Mouse (Mus musculus) stomach, embryonic 15.5 days (tissue): ENCODE results near the gene 9930104L06Rik. TPM values are rescaled to one million over a fixed set of nuclear protein-coding genes. Genes with fewer than 3 reads are reported as not detected.
"Not testable (repeated sequence)": the region's sequence is repeated elsewhere in the genome, so short reads cannot be mapped to it uniquely, and the experiment has no call there.

Experiments
- ATAC-seq: fragments of 200-750 bp; cut with Nextera tagmentation; 2 replicates; pipeline ENCODE4 v1.8.0; 2017; ENCODE audit warnings: low read depth, moderate number of reproducible peaks, moderate TSS enrichment; ENCODE audit not compliant: insufficient read depth, low FRiP score
- H3K27ac ChIP-seq: fragments of 300-500 bp; sonication (generic); 2 replicates; pipeline ENCODE4 v1.5.1; 2015; ENCODE audit warnings: mild to moderate bottlenecking, inconsistent platforms
- H3K27me3 ChIP-seq: fragments of 300-500 bp; sonication (generic); replicated peaks from 2 replicates; pipeline ENCODE4 v1.6.1; 2015; ENCODE audit warnings: inconsistent platforms
- H3K36me3 ChIP-seq: fragments of 300-500 bp; sonication (generic); 2 replicates; pipeline ENCODE4 v1.6.1; 2015; ENCODE audit warnings: inconsistent platforms
- H3K4me1 ChIP-seq: fragments of 300-500 bp; sonication (generic); 2 replicates; pipeline ENCODE4 v1.6.1; 2015; ENCODE audit warnings: inconsistent platforms
- H3K4me2 ChIP-seq: fragments of 300-500 bp; sonication (generic); 2 replicates; pipeline ENCODE4 v1.6.1; 2015; ENCODE audit warnings: mild to moderate bottlenecking, inconsistent platforms
- H3K4me3 ChIP-seq: fragments of 300-500 bp; sonication (generic); replicated peaks from 2 replicates; pipeline ENCODE4 v1.5.1; 2015; ENCODE audit warnings: inconsistent platforms
- H3K9ac ChIP-seq: fragments of 300-500 bp; sonication (generic); 2 replicates; pipeline ENCODE4 v1.6.1; 2015; ENCODE audit warnings: inconsistent platforms
- H3K9me3 ChIP-seq: fragments of 300-500 bp; sonication (generic); 2 replicates; pipeline ENCODE4 v1.6.1; 2016; ENCODE audit warnings: inconsistent platforms
- WGBS: fragments of 180-500 bp; shearing (Covaris S2); methylation state at CpG from one replicate; pipeline ENCODE4 v1.1.7; 2015; 5-methylcytosine and 5-hydroxymethylcytosine counted together
- polyA plus RNA-seq: library from polyadenylated mRNA; unstranded; fragments of >200 nt; fragmentation: Nextera tagmentation; extraction: Ambion mirVana; gene quantifications from 2 replicates; pipeline ENCODE4 v1.2.1, GENCODE M21; 2015

The 9930104L06Rik gene
- polyA plus RNA-seq, 1 experiment from 2014 or later: 11.3 TPM

DNA sequence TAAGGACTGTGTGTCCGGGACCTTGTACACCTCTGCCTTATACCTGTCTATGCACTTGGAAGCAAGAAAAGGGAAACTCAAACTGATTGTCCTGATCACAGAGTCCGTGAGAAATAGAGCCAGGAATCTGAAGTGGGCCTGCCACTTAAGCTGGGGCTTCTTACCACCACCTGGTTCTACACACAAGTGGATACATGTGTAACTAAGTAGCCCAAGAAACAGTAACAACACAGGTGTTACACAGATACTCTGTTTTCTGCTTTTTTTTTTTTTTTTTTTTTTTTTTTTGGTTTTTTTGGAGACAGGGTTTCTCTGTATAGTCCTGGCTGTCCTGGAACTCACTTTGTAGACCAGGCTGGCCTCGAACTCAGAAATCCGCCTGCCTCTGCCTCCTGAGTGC lies 2.4 kb downstream of the 9930104L06Rik start, which contains the start of gene Cdca8:
Gene Cdca8, minus strand, starts transcription at position 101 of the 400 bp plus-strand sequence.
- H3K27ac ChIP-seq, ATAC-seq, H3K9me3 ChIP-seq, H3K4me2 ChIP-seq, H3K27me3 ChIP-seq, H3K4me3 ChIP-seq, H3K9ac ChIP-seq: not testable (repeated sequence)
- WGBS: 93% methylated on average over 4 of the region's 4 CpGs
- H3K36me3 ChIP-seq: 0 out of 2 replicates have a peak, but pooled peaks cover 12% of the 10 kb centered on the region
- peaks cover 16% of the 10 kb centered on the region for H3K4me1 ChIP-seq

DNA sequence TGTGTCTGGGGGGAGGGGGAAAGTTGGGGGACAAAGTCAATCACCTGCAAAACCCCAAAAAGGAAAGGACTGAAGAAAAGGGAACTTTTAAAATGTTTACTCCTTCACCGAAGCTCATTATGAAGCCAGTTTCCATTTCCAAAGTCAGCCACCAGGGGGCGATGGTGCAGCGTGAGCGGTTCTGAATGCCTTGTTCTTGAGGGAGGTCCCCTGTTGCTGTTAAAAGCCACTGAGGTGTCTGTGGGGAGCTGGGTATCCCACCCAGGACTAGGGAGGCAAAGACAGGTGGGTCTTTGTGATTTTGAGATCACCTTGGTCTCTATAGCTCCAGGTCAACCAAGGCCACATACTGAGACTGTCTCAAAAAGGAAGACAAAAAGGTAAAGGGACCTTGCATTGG lies 6.2 kb downstream of the 9930104L06Rik start:
- H3K4me1 ChIP-seq: no peaks in the 10 kb centered on the region
- no peak overlapping the region for H3K9ac ChIP-seq
- no peaks in the 10 kb centered on the region for H3K27me3 ChIP-seq
- no peak overlapping the region for H3K27ac ChIP-seq
- H3K9me3 ChIP-seq: no peaks in the 10 kb centered on the region
- 8% methylated on average over 4 of the region's 4 CpGs for WGBS
- ATAC-seq: peak; percentile 25; the same call in 1 of the 2 replicates
- no peak overlapping the region for H3K4me2 ChIP-seq
- H3K4me3 ChIP-seq: no peak overlapping the region
- H3K36me3 ChIP-seq: 0 out of 2 replicates have a peak, but pooled peaks cover 12% of the 10 kb centered on the region

DNA sequence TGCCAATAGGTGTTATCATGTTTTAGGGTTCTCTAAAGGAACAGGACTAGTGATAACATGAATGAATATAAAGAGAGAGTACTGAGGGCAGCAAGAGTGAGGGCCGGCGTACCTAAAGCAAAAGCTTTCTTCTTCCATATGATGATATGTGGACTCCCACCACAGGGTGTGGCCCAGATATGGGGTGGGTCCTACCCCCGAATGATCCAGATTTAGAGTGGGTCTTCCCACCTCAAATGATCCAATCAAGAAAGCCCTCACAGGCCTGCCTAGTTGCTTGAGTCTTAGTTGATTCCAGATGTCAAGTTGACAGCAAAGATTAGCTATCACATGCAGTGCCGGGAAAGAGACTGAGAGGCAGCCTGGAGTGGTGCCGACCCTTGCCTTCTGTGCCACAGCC lies 6.9 kb downstream of the 9930104L06Rik start:
- WGBS: 93% methylated on average over 5 of the region's 5 CpGs

DNA sequence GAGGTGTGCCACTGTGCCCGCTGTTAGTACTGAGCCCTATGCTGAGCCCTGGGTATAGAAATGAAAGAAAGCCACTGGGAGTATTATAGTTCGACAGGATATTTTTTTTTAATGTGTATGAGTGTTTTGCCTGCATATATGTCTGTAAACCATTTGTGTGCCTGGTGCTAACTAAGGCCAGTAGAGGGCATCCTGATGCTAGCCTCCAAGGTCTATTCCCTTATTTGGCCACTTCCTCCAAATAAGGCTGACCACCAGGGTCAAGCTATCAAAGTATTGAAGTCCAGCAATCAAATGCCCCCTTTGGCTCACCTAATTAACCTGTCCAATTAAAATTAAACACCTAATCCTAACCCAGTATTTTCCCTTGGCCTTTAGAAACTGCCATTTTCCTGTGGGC lies 8.1 kb downstream of the 9930104L06Rik start:
- Histone ChIP-seq H3K9ac (no peak overlapping the region), H3K4me1 (no peaks in the 10 kb centered on the region), H3K9me3 (no peaks in the 10 kb centered on the region), H3K27me3 (no peaks in the 10 kb centered on the region), H3K36me3 (0 out of 2 replicates have a peak, but pooled peaks cover 6% of the 10 kb centered on the region), H3K4me2 (no peak overlapping the region), H3K27ac (no peak overlapping the region), H3K4me3 (no peak overlapping the region)
- ATAC-seq: no peak
- 64% methylated on average over 2 of the region's 2 CpGs for WGBS

More for the DNA sequence above, 6.9 kb downstream of the 9930104L06Rik start:
- no peaks in the 10 kb centered on the region for H3K4me1 ChIP-seq
- H3K36me3 ChIP-seq: 0 out of 2 replicates have a peak, but pooled peaks cover 7% of the 10 kb centered on the region
- H3K27me3 ChIP-seq: no peaks in the 10 kb centered on the region
- no peak overlapping the region for H3K9ac ChIP-seq
- H3K4me3 ChIP-seq: no peak overlapping the region
- no peak for ATAC-seq
- H3K27ac ChIP-seq: no peak overlapping the region
- H3K9me3 ChIP-seq: no peaks in the 10 kb centered on the region
- H3K4me2 ChIP-seq: no peak overlapping the region

DNA sequence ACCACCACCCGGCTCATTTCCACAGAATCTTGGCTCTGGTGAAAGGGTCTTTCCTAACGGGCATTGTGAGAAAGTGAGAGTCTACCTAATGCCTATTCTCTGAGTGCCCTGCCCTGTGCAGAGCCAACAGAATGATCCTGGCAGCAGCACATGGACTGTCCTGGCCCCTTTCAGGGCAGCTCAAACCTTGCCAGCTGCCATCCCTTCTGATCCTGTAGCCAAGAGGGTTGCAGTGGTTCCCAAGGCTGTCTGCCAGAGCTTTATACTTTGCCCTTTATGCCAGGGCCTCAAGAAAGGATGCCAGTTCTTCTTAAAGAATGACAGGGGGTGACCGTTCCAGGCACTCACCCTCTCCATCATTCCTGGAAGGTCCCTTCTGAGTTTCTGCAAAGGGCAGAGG lies 12.6 kb downstream of the 9930104L06Rik start:
- no peak overlapping the region for H3K4me2 ChIP-seq
- no peak overlapping the region for H3K9ac ChIP-seq
- 81% methylated on average over 3 of the region's 3 CpGs for WGBS
- no peak overlapping the region for H3K27ac ChIP-seq
- H3K27me3 ChIP-seq: no peaks in the 10 kb centered on the region
- no peaks in the 10 kb centered on the region for H3K36me3 ChIP-seq
- no peak overlapping the region for H3K4me3 ChIP-seq
- no peak for ATAC-seq
- H3K4me1 ChIP-seq: peaks cover 4% of the 10 kb centered on the region; the same call in 1 of the 2 replicates
- no peaks in the 10 kb centered on the region for H3K9me3 ChIP-seq

DNA sequence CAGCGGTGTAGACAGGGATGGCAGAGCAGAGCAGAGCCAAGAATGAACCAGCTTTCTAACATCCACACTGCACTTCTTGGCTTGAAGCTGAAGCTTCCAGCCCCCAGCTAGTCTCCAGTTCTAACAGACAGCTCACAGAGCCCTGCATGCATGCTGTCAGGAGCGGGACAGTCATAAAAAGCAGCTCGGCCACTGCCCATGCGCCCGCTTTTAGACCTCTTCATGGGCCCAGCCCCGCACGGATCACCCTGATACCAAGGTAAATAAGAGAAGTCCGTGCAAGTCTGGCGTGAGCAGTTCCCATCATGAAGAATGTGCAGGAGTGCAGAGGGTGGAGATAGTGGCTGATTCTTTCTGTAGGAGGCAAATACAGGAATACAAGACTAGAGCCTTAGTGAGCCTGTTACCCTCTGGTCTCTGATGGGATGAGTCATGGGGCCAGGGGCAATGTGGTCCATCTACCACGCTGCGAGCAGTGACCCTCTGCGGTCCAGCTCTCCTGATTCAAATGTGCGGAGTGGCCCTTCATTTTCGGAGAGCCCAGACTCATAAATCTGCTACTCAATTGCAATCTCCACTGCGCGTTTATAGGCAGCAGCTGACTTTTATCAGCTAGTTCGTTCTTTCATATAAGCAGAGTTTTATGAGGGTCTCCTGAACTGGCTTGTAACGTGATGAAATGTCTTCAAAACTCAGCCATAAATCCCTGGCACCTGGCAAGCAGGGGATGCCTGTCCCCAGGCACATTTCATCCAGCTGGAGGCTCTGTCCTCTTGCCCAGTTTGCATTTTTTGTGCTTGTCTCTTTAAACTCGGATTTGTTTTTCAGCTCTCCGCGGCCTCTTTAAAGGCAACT lies 13.6 kb downstream of the 9930104L06Rik start:
- Histone ChIP-seq H3K4me2 (no peak overlapping the region), H3K9ac (no peak overlapping the region), H3K36me3 (no peaks in the 10 kb centered on the region), H3K9me3 (no peaks in the 10 kb centered on the region), H3K27ac (0 out of 2 replicates have a peak overlapping the region, but pooled peaks have one; percentile 35), H3K27me3 (no peaks in the 10 kb centered on the region), H3K4me1 (peaks cover 4% of the 10 kb centered on the region; the same call in 1 of the 2 replicates), H3K4me3 (no peak overlapping the region)
- 52% methylated on average over 21 of the region's 21 CpGs for WGBS
- ATAC-seq: no peak

DNA sequence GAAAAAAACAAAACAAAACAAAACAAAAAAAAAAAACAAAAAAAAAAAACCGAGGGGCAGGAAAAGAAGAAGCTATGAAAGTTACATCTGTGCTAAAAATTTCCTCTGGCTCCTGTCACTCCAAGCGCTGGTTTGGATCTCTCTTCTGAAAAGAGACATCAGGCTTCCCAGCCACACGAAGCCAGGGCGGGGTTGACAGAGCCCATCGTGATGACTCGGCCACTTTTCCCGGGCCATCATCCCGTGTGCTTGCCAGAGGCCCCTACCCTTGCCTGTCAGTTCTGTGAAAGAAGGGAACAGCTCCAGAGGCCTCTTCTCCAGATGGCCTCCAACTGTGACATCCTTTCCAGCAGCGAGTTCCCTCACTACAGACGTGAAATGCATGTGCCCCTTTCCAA lies 14.2 kb downstream of the 9930104L06Rik start:
- H3K4me2 ChIP-seq: no peak overlapping the region
- WGBS: 35% methylated on average over 10 of the region's 10 CpGs
- H3K27me3 ChIP-seq: no peaks in the 10 kb centered on the region
- no peaks in the 10 kb centered on the region for H3K9me3 ChIP-seq
- peaks cover 4% of the 10 kb centered on the region; the same call in 1 of the 2 replicates for H3K4me1 ChIP-seq
- no peak overlapping the region; the same call in 1 of the 2 replicates for H3K9ac ChIP-seq
- no peak for ATAC-seq
- H3K27ac ChIP-seq: no peak overlapping the region
- no peaks in the 10 kb centered on the region for H3K36me3 ChIP-seq
- H3K4me3 ChIP-seq: no peak overlapping the region

DNA sequence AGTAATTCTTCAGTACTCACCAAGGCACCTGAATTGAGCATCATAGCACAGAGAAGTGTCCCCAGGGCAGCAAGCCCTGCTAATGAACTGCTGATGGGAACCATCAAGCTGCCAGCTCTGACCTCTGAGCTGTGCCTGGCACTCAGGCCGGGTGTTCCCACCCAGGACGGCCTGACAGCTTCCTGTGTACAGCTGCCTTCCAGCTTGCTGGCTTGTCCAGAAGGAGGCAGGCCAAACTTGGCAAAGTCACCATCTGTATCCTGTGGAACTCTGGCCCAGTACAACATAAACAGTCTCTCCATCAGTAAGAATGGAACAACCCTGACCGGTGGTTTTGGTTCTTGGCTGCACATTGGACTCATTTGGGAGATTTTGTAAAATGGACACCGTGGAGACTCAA lies 16.7 kb downstream of the 9930104L06Rik start:
- H3K4me2 ChIP-seq: no peak overlapping the region
- H3K27ac ChIP-seq: no peak overlapping the region
- WGBS: 48% methylated on average over 4 of the region's 4 CpGs
- no peak for ATAC-seq
- no peaks in the 10 kb centered on the region for H3K36me3 ChIP-seq
- no peak overlapping the region for H3K4me3 ChIP-seq
- no peaks in the 10 kb centered on the region for H3K27me3 ChIP-seq
- no peak overlapping the region for H3K9ac ChIP-seq
- H3K4me1 ChIP-seq: peaks cover 4% of the 10 kb centered on the region; the same call in 1 of the 2 replicates
- no peaks in the 10 kb centered on the region for H3K9me3 ChIP-seq

DNA sequence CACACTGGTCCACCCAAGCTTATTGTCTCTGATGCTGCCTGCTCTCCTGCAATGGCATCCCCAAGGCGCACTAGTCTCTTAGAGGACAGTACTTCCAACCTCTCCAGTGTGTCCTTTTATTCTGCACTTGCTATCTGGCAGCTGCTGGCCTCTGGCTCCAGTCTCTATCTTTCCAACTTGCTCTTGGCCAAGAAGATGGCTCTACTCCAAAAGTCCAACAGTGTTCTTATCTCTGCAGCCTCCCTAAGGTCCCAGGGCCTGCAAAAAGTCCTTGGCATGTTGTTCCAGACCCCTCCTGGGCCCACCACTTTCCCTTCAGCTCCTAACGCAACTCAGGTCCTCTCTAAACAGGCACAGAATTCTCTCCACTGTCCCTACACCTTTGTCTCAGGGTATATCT lies 20.4 kb downstream of the 9930104L06Rik start:
- no peak overlapping the region for H3K4me2 ChIP-seq
- no peak overlapping the region for H3K4me3 ChIP-seq
- H3K9me3 ChIP-seq: no peaks in the 10 kb centered on the region
- no peaks in the 10 kb centered on the region for H3K36me3 ChIP-seq
- no peaks in the 10 kb centered on the region for H3K4me1 ChIP-seq
- 76% methylated on average over 2 of the region's 2 CpGs for WGBS
- H3K9ac ChIP-seq: no peak overlapping the region
- H3K27me3 ChIP-seq: no peaks in the 10 kb centered on the region
- H3K27ac ChIP-seq: no peak overlapping the region
- ATAC-seq: no peak

DNA sequence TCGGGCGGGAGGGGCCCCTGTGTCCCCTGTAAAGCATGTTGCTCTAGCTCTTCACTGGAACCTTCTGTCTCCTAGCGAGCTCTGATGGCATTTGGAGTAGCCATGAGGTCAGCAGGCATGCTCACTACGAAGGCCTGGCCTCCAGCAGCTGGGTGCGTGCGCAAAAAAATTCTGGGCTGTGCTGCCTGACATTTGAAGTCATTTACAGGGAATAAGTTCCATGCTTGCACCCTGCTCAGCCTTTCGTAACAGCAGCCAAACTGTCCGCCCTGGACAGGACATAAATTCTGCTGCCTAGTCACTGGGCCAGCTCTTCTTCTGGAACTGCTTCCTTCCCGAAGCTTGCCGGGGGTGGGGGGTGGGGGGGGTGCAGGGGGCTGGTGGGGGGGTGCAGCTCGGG lies 22.2 kb downstream of the 9930104L06Rik start:
- no peak overlapping the region for H3K27ac ChIP-seq
- 57% methylated on average over 11 of the region's 11 CpGs for WGBS
- no peaks in the 10 kb centered on the region for H3K4me1 ChIP-seq
- H3K4me3 ChIP-seq: no peak overlapping the region
- H3K36me3 ChIP-seq: no peaks in the 10 kb centered on the region
- H3K9ac ChIP-seq: no peak overlapping the region
- H3K27me3 ChIP-seq: no peaks in the 10 kb centered on the region
- no peaks in the 10 kb centered on the region for H3K9me3 ChIP-seq
- ATAC-seq: no peak
- H3K4me2 ChIP-seq: no peak overlapping the region

DNA sequence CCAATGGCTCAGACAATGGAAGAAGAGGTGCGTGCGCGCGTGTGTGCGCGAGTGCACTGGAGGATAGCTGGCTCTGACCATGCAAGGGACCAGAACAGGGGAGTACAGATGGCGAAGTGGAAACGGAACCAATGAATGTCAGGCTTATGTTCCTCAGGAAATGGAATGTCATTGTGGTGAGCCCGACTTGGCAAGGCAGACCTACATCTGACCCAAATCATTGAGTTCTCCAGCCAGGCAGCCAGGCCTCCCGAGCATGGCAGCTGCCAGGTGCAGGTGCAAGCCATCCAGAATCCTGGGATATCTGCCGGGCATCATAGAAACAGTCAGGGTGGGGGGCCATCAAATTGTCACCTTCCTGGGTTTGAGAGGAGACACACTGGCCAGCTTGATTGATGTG lies 24.1 kb downstream of the 9930104L06Rik start:
- no peaks in the 10 kb centered on the region for H3K27me3 ChIP-seq
- no peaks in the 10 kb centered on the region for H3K36me3 ChIP-seq
- no peak overlapping the region for H3K4me2 ChIP-seq
- no peak overlapping the region for H3K9ac ChIP-seq
- H3K4me3 ChIP-seq: no peak overlapping the region
- no peak overlapping the region for H3K27ac ChIP-seq
- no peaks in the 10 kb centered on the region for H3K4me1 ChIP-seq
- ATAC-seq: no peak
- no peaks in the 10 kb centered on the region for H3K9me3 ChIP-seq
- 87% methylated on average over 11 of the region's 11 CpGs for WGBS

DNA sequence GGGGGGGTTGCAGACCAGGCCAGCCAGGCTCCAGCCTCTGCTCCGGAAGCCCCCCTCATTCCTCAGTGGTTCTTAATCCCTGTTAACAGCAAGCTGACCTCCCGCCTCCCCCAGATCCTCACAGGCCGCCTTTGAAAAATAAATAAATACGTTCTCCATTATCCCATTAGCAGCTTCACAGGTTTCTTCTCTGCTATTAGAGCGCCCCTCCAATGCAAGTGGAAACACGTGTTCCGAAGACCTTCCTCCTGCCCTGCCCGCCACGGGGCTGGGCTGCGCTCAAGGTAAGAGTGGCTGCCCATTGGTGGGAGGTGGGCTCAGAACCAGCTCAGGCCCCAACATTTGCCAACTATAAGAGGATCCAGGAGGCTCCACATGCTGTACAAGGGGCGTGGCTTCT lies 25.7 kb downstream of the 9930104L06Rik start:
- Histone ChIP-seq H3K9ac (no peak overlapping the region), H3K4me1 (no peaks in the 10 kb centered on the region), H3K4me3 (no peak overlapping the region), H3K9me3 (no peaks in the 10 kb centered on the region), H3K27me3 (no peaks in the 10 kb centered on the region), H3K27ac (no peak overlapping the region), H3K4me2 (no peak overlapping the region), H3K36me3 (no peaks in the 10 kb centered on the region)
- ATAC-seq: no peak
- 29% methylated on average over 11 of the region's 11 CpGs for WGBS
